Mouse (Mus musculus) gastrocnemius, adult 18-20 months (tissue): ENCODE data around the gene Gm20538. TPM values are rescaled to one million over a fixed set of nuclear protein-coding genes. Genes with fewer than 3 reads are reported as not detected.

Experiments used
- total RNA-seq, 2 experiments: library from RNA; stranded (reverse); gene quantifications; 2 replicates each; pipeline ENCODE4 v1.2.3; 2021

Gene Gm20538
- total RNA-seq, 2 experiments from 2014 or later: not detected

Other genes with a start within 250 kb of the Gm20538 start
- under 1 TPM in 1 of 2 experiments, not detected in 1; 0.14 TPM for gene Scd4, start 219.7 kb downstream of the Gm20538 start, total RNA-seq
- 10 to 100 TPM; 20.6 to 38.0 TPM for gene Scd1, start 145.0 kb downstream of the Gm20538 start, total RNA-seq
- not detected for gene Wnt8b, start 59.4 kb downstream of the Gm20538 start, total RNA-seq
- 10 to 100 TPM; 18.3 to 21.7 TPM for gene Sec31b, start 7.0 kb downstream of the Gm20538 start, total RNA-seq
- 100 to 1,000 TPM; 929 to 979 TPM for gene Ndufb8, start 2.6 kb upstream of the Gm20538 start, total RNA-seq
- 100 to 1,000 TPM; 120 to 121 TPM for gene Hif1an, start 10.0 kb upstream of the Gm20538 start, total RNA-seq
- gene Pax2, start 203.2 kb upstream of the Gm20538 start, total RNA-seq: not detected